Mouse (Mus musculus) limb, embryonic 14.5 days (tissue): ENCODE data around the gene Arhgap21. TPM values are rescaled to one million over a fixed set of nuclear protein-coding genes. Genes with fewer than 3 reads are reported as not detected.

ENCODE experiments used
- ATAC-seq: fragments of 200-750 bp; cut with Nextera tagmentation; 2 replicates; pipeline ENCODE4 v1.8.0; 2017; ENCODE audit warnings: low read depth, moderate number of reproducible peaks, moderate TSS enrichment; ENCODE audit not compliant: low FRiP score
- DNase-seq: peaks from one replicate; pipeline ENCODE4 v3.0.0-alpha.2; 2015; ENCODE audit warnings: low spot score
- H3K27ac ChIP-seq: fragments of 300-500 bp; sonication (generic); replicated peaks from 2 replicates; pipeline ENCODE4 v1.5.1; 2014; ENCODE audit warnings: low read depth, mild to moderate bottlenecking, low read length, moderate library complexity, mixed read lengths
- H3K27me3 ChIP-seq: fragments of 300-500 bp; sonication (generic); 2 replicates; pipeline ENCODE4 v1.6.1; 2014; ENCODE audit warnings: low read length, mixed read lengths; ENCODE audit not compliant: control insufficient read depth, insufficient read depth
- H3K36me3 ChIP-seq: fragments of 300-500 bp; sonication (generic); 2 replicates; pipeline ENCODE4 v1.6.1; 2014; ENCODE audit warnings: mild to moderate bottlenecking, low read length, moderate library complexity, mixed read lengths; ENCODE audit not compliant: control insufficient read depth, insufficient read depth
- H3K4me1 ChIP-seq: fragments of 300-500 bp; sonication (generic); 2 replicates; pipeline ENCODE4 v1.6.1; 2014; ENCODE audit warnings: antibody characterized with exemption, low read length, mixed read lengths; ENCODE audit not compliant: control insufficient read depth, insufficient read depth
- H3K4me2 ChIP-seq: fragments of 300-500 bp; sonication (generic); replicated peaks from 2 replicates; pipeline ENCODE4 v1.6.1; 2014; ENCODE audit warnings: low read depth, mild to moderate bottlenecking, low read length, moderate library complexity; ENCODE audit not compliant: severe bottlenecking
- H3K4me3 ChIP-seq: fragments of 300-500 bp; sonication (generic); replicated peaks from 2 replicates; pipeline ENCODE4 v1.5.1; 2014; ENCODE audit warnings: low read length
- H3K9ac ChIP-seq: fragments of 300-500 bp; sonication (generic); 2 replicates; pipeline ENCODE4 v1.6.1; 2014; ENCODE audit warnings: mild to moderate bottlenecking, low read depth, low read length, moderate library complexity; ENCODE audit not compliant: severe bottlenecking
- H3K9me3 ChIP-seq: fragments of 300-500 bp; sonication (generic); 2 replicates; pipeline ENCODE4 v1.6.1; 2016; ENCODE audit warnings: low read length; ENCODE audit not compliant: control insufficient read depth
- POLR2A ChIP-seq: fragments of 200-500 bp; IDR thresholded peaks from 2 replicates; pipeline ENCODE4 v1.8.0; 2012; ENCODE audit warnings: inconsistent platforms, mild to moderate bottlenecking, moderate library complexity, borderline replicate concordance; ENCODE audit not compliant: insufficient read depth, insufficient read length; ENCODE audit errors: extremely low read depth
- WGBS: fragments of 180-500 bp; shearing (Covaris S2); extraction: QIAGEN DNeasy Blood & Tissue Kit; methylation state at CpG from one replicate; pipeline ENCODE4 v1.1.7; 2014; 5-methylcytosine and 5-hydroxymethylcytosine counted together
- polyA plus RNA-seq, 2 experiments: library from polyadenylated mRNA; depleted of rRNA in 1 of 2; stranded (reverse) in 1 of 2; unstranded in 1 of 2; fragments of >200 nt; fragmentation: Nextera tagmentation in 1 of 2; extraction: Ambion mirVana in 1 of 2; gene quantifications; 2 replicates each; pipeline versions ENCODE4 v1.2.1 to v1.2.3; 2012 to 2014

Arhgap21 gene
- polyA plus RNA-seq, 2 experiments: 19.6 to 29.2 TPM

- Histone ChIP-seq H3K27me3 (no peaks in the 10 kb centered on the region), H3K9me3 (no peaks in the 10 kb centered on the region), H3K36me3 (peaks cover 70% of the 10 kb centered on the region), H3K4me3 (no peak overlapping the region), H3K4me2 (no peak overlapping the region), H3K27ac (no peak overlapping the region), H3K4me1 (no peaks in the 10 kb centered on the region), H3K9ac (no peak overlapping the region)
- DNase-seq: no peak
- no peak for TF ChIP-seq POLR2A
- no peak for ATAC-seq
- 85% methylated on average over 5 of the region's 5 CpGs for WGBS
Measured at GRCm38 (mm10) chr2:20860756-20861155, 107.9 kb downstream of the Arhgap21 start.

GRCm38 (mm10) chr2:20849346-20849745, 119.3 kb downstream of the Arhgap21 start:
- TF ChIP-seq POLR2A: no peak
- ATAC-seq (no peak), DNase-seq (no peak)
- Histone ChIP-seq H3K4me1 (no peaks in the 10 kb centered on the region), H3K4me2 (no peak overlapping the region), H3K9me3 (no peaks in the 10 kb centered on the region), H3K27me3 (no peaks in the 10 kb centered on the region), H3K9ac (no peak overlapping the region), H3K4me3 (no peak overlapping the region), H3K27ac (no peak overlapping the region), H3K36me3 (peaks cover 59% of the 10 kb centered on the region)
- WGBS: 91% methylated on average over 18 of the region's 18 CpGs

- H3K4me1 ChIP-seq: no peaks in the 10 kb centered on the region
- H3K27ac ChIP-seq: no peak overlapping the region
- DNase-seq (peak; percentile 60), ATAC-seq (peak; percentile 87)
- 27% methylated on average over 3 of the region's 3 CpGs for WGBS
- H3K9ac ChIP-seq: no peak overlapping the region
- H3K4me2 ChIP-seq: no peak overlapping the region
- H3K9me3 ChIP-seq: no peaks in the 10 kb centered on the region
- TF ChIP-seq POLR2A: no peak
- H3K27me3 ChIP-seq: no peaks in the 10 kb centered on the region
- no peak overlapping the region for H3K4me3 ChIP-seq
- H3K36me3 ChIP-seq: no peaks in the 10 kb centered on the region
Measured at GRCm38 (mm10) chr2:20831608-20832406, 136.9 kb downstream of the Arhgap21 start.

- WGBS: 51% methylated on average over 3 of the region's 3 CpGs
- no peak overlapping the region for H3K9ac ChIP-seq
- DNase-seq (no peak), ATAC-seq (peak; percentile 71)
- H3K4me2 ChIP-seq: no peak overlapping the region
- no peaks in the 10 kb centered on the region for H3K4me1 ChIP-seq
- H3K9me3 ChIP-seq: no peaks in the 10 kb centered on the region
- no peaks in the 10 kb centered on the region for H3K36me3 ChIP-seq
- H3K27me3 ChIP-seq: no peaks in the 10 kb centered on the region
- H3K27ac ChIP-seq: no peak overlapping the region
- no peak for TF ChIP-seq POLR2A
- H3K4me3 ChIP-seq: no peak overlapping the region
Measured at GRCm38 (mm10) chr2:20830882-20831281, 137.8 kb downstream of the Arhgap21 start.

GRCm38 (mm10) chr2:20826258-20826657, 142.4 kb downstream of the Arhgap21 start:
- TF ChIP-seq POLR2A: no peak
- H3K27ac ChIP-seq: no peak overlapping the region
- no peak for ATAC-seq

More at GRCm38 (mm10) chr2:20826258-20826657, 142.4 kb downstream of the Arhgap21 start:
- Histone ChIP-seq H3K4me2 (no peak overlapping the region), H3K9me3 (no peaks in the 10 kb centered on the region), H3K9ac (no peak overlapping the region), H3K4me1 (no peaks in the 10 kb centered on the region), H3K27me3 (no peaks in the 10 kb centered on the region), H3K36me3 (no peaks in the 10 kb centered on the region), H3K4me3 (no peak overlapping the region)
- DNase-seq: no peak
